Mouse (Mus musculus): ENCODE measurements at regions not wholly inside any gene's neighbourhood (a gene's known extent, or its start where the extent isn't known, plus 50 kb on each side); places are given as distances from the start of the nearest gene placed in this dataset.
A peak's percentile ranks its signal among the peaks of the same experiment; 100 is the strongest.
"Not testable (repeated sequence)": the region's sequence is repeated elsewhere in the genome, so short reads cannot be mapped to it uniquely, and the experiment has no call there.

DNA sequence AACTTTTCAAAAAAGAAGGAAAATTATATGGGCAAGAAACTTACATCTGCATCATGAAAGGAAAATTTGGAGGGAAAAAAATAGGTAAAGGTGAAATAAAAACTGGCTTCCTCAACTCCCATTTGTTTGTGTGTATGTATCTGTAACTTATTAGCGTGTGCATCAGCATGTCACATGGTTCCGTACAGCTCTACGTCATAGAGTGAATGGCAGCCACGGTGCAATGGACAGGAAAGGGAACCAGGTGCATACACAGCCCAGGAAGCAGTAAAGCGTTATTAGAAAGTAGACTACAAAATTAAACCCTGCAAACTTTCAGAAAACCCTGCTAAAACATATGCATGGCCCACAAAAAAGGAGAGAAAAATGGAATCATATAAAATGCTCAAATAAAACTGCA is 112.7 kb upstream of the Arid1b start:
- no peak for DNase-seq (ENCODE audit: low read depth)

DNA sequence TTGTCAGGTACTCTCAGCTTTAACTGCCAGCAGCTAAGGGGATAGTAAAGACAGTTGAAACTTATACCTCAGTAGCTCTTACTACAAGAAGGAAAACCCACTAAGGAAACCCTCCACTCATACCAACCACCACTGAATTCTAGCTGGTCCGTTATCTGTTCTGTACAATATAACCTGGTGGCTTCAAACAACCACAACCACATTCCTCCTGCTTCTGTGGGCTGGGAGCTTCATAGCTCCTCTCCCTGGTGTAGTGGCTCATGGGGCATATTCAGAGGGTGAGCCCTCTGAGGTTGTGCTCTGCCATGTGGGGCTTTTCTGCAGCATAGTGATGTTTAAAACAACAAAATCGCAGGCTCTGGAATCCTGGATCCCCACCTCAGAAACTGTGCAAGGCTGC is 110.0 kb upstream of the Arid1b start:
- no peak for DNase-seq (ENCODE audit: low read depth)

DNA sequence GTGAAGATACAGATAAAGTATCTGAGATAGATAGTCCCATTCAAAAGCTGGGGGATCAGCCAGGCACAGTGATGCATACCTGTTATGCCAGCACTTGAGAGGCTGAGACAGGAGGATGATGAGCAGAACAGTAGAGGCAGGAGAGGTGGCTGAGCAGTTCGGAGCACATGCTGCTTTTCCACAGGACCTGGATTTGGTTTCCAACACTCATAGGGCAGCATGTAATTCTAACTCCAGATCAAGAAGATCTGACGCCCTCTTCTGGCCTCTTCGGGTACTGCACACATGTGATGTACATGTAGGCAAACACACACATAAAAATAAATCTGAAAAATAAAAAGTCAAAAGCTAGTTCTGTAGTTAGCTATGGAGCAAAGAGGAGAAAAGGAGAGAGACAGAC is 109.4 kb upstream of the Arid1b start:
- DNase-seq (ENCODE audit: low read depth), result peak; percentile 40

DNA sequence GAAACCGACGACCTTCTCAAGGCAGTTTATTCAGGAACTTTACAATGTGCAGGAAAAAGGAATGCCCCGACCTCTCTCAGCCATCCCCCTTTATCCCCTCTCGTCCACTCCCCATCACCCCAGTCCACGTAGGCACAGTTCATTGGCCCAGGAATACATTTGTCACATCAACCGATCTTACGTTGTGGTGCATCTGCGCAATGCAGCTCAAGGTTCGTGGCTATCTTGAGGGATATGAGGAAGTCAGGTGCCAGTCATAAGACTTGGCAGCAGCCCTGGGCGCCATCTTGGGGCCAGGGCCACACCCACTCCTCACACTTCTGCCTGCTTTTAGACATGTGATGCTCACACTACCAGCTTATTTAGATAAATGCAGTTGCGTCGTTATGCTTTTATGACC is 106.8 kb upstream of the Arid1b start:
- not testable (repeated sequence) for DNase-seq (ENCODE audit: low read depth)

DNA sequence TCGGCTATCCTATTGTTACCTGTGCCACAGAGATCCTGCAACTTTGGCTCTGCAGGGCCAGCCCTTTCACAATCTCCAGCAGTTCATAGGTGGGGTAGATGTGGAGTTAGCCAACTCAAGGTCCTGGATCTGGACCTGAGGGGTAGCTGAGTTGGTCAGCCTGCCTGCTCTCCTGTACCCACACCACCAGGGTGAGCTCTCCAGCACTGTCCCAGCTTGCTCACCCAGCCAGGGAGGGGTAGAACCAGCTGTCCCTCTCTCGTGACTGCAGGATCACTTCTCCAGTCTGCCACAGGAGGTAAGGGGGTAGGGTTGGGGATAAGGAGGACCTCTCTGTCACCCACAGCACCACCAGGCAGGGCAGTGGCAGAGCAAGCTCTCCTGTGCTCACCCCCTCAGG is 104.6 kb upstream of the Arid1b start:
- no peak for DNase-seq (ENCODE audit: low read depth)

DNA sequence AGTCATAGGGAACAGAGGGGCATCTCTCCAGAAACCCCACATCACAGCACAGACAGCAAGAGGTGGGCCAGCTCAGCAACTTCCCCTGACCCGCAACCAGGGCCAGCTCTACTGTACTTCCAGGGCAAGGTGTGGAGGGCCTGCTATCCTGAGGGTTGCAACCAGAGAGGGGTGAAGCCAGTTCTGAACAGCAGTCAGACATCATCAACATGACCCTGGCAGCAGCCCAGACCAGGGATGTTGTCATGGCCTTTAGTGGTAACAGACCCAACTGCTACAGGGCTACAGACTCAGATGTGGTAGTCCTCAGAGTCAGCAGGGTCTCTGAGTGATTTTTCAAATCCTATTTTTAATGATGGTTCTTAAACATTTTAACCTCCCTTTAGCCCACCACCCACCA is 104.0 kb upstream of the Arid1b start:
- DNase-seq (ENCODE audit: low read depth), result no peak

DNA sequence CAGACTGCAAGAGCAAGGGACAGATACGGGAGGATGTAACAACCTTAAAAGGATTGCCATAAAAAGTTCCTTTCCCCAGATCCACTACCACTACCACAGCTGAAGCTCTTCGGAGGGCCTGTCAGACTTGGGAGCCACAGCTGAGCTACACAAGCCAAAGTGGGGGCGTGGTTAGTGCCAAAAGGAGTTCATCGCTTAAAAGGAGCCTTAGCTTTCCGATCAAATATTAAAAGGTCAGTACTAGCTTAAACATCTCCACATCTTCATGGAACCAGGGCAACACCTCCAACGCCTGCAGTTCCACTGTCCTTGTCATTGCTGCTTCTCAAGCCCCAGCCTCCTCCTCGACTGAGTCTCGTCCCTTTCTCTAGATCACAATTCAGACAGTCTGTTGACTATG is 102.6 kb upstream of the Arid1b start:
- no peak for DNase-seq (ENCODE audit: low read depth)

DNA sequence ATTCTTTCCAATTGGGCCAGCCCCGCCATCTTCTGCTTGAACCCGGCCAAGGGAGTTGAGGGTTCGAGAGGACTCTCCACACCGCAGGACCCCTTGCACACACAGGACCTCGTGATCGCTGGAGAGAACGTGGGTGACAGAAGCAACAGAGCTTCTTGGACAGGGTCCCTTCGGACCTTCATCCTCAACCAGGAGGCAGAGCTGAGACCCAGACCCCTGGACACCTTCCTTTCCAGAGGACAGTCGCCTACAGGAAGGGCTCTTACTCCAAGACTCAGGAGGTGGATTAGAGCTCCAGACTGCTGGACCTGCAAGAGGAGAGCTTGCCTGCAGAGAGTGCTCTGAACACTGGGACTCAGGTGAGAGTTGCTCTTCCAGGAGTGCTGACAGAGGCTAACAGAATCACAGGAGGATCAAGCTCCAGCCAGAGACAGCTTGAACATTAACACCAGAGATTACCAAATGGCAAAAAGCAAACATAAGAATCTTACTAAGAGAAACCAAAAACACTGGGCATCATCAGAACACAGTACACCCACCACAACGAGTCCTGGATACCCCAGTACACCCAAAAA is 99.3 kb upstream of the Arid1b start:
- not testable (repeated sequence) for DNase-seq (ENCODE audit: low read depth)

DNA sequence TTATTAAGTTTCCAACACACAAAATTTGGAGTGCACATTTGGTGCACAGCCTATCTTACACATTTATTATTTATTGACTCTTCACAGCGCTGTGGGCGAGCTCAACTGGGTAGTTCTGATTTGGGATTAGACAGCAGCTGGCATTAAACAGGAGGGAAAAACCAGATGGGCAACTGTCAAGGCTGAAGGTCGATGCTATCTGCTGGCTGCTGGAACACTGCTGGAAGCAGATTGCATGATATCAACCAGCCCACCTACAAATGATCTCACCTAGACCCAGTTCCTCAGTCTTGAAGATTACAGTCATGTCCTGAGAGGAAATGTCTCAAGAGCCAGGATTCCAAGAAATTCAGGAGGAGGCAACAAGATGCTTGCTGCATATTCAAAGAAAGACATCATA is 91.0 kb upstream of the Arid1b start:
- no peak for DNase-seq (ENCODE audit: low read depth)

DNA sequence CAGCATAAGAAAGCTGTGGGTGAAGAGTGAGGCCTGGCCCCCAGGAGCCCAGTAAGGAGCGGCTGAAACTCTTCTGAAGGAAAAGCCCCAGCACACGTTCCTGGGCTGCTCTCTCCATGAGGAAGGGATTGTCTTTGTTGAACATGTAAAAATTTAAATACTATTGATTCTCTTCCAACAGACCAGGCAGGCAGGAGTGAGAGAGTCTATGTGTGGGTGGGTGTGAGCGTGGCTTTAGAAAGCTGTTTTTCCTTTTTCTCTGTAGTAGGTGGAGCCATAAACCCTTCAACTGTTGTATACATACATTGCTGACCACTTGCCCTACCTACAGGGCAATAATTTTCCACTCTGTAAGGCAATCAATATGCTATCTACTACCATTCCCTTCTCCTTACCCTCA is 87.6 kb upstream of the Arid1b start:
- DNase-seq (ENCODE audit: low read depth), result peak; percentile 20

DNA sequence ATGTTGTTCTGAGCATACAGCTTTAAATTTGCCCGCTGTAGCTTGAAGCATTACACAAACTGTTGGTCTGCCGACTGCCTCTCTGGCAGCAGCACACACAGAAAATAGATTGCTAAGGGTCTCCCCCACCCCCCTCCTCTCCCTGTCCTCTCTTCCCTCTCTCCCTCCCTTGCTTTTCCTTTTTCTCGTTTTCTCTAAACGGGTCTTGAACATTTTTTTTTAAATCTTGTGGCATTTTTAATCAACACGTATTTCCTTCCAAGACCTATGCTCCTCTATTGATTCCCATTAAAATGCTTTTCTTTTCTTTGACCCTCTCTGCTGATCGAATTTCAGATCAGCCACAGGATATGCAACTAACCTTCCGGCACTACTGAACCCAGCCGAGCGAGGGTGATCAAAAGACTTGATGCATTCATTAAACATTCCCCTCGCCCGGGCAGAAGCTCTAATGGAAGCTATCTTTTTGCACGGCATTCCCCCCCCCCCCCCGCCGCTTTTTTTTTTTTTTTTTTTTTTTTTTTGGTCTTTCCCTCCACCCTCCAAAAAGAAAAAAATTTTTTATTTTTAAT is 86.9 kb upstream of the Arid1b start:
- DNase-seq (ENCODE audit: low read depth), result peak; percentile 39

DNA sequence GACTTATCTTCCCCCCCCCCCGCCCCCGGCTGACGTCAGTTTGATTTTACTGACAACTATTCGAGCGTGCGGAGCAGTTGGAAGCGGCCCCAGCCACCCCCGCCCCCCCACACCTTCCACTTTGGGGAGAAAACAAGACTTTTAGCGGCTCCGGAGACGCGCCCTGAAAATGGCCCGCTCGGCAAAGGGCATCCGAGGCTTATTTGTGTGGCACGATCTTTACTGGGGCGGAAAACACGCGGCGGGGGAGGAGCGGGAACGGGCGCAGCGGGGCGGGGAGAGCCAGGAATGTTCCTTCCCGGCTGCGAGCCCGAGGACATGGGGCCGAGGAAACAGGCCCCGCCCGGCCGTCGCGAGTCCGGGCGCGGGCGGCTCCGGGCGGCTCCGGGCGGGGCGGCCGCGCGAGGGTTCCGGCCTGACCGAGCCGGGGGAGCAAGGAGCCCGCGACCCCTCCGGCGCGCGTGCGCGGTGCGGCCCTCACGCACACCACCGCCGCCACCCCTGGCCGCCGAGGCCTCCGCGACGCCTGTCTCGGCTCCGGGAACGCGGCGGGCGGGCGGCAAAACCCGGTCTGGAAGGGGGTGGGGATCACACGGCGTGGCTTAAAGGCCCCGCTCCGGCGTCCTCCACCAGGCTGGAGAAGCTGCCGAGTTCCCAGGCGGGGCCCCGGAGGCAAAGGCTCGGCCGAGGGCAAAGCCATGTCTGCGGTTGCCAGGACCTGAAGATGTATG is 86.1 kb upstream of the Arid1b start:
- peak; percentile 82 for DNase-seq (ENCODE audit: low read depth)

DNA sequence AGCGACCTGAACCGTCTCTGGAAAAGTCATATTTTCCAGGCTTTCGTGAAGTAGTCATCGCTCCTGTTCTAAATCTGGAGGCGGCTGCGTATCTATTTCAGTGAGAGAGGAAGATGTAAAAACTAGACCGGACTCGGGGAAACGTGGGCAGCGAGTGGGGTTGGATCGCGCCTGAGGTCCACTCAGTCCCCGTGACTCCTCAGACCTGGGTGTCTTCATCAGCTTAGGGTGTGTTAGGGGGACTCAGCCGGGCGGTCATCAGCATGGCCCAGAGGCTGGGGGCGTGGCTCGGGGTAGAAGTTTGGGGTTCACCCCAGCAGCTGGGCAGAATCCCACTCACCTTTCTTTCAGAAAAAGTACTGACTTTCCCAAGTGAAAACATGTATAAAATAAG is 85.6 kb upstream of the Arid1b start:
- no peak for DNase-seq (ENCODE audit: low read depth)

DNA sequence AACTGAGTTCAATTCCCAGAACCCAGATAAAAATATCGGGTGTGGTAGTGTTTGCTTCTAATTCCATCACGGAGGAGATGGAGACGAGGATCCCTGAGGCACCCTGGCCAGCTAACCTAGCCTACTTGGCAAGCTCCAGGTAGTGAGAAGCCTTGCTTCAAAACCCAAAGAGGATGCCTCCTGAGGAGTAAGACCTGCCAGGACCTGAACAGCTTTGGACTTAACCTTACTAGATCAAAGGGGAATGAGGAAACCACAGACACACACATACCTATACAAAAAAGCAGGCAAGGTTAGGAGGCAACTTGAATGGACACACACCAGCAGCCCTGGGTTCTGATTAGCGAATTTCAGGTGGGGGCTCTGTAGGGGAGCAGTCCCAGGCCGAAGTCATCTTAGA is 84.0 kb upstream of the Arid1b start:
- peak; percentile 9 for DNase-seq (ENCODE audit: low read depth)

DNA sequence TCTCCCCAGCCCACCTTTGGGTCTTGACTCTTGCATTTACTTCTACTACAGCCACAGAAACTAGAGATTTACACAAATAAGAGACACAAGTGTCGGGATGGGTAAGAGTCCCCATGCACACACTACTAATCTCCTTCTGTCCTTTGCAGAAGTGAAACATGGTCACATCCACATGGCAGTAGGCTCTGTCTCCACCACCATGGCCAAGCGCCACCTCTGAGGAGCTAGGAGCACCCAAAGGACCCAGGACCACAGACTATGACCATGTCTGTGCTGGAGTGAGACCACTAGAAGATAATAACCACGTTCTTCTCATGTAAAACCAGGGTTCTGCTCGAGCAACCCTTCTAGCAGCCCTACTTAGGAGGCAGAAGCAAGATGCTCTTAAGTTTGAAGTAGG is 81.1 kb upstream of the Arid1b start:
- DNase-seq (ENCODE audit: low read depth), result no peak

DNA sequence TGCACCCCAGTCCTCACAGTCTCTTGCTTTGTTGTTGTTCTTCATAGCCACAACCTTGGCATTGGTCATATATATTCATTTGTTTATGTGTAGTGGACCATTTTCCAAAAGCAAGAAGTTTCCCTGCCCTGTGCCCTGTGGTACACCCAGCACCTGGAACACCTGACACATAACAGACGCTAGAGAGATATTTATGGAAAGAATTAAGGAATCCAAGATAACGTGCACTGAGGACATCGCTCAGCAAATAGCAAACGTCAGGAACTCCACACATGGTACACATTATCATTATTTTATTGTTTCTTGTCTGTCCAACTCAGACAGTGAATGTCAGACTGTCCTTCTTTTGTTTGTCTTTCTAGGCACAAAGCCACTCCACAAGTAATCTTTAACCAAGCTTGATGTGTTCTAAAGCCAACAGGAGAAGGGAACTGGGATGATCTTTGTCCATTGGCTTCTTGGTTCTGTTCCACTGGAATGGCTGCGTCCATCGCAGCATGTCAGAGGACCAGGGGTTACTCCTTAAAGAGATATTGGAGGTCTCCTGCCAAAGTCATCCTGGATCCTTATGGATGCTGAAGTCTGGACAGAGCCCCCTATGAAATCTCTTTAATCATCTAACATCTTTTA is 74.2 kb upstream of the Arid1b start:
- no peak for DNase-seq (ENCODE audit: low read depth)

DNA sequence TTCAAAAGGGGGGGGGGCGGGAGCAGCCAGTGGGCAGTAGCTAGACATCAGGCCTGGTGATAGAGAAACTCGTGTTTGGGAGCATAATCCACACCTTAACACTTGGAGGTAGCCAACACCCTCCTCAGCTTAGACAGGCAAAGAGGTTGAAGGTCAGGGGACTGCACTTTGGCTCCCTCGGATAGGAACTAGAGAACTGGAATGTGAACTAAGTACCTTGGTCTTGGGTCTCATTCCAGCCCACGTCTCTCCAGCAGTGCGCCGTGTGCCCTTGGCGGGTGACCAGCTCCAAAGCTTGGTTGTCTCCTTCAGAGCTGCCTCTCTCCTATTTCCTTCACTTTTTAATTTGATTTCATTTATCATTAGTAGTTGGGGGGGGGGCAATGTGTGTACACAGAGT is 73.0 kb upstream of the Arid1b start:
- no peak for DNase-seq (ENCODE audit: low read depth)

DNA sequence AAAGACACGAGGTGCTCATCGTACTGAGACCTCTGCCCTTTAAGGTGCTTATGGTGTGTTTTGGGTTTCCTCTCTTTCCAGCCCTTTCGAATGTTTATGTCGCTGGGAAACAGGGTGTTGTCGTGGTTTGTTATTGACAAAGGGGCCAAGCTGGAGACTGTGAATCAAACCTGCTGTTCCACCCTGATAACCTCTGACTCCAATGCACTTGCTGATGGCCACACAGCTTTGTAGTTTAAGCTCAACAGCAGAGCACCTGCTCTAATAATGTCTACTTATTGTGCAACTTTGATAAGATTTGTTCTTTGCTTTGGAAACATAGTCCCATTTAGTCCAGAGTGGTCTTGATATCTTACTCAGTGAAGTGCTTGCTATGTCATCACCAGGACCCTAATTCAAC is 65.5 kb upstream of the Arid1b start:
- DNase-seq (ENCODE audit: low read depth), result no peak

DNA sequence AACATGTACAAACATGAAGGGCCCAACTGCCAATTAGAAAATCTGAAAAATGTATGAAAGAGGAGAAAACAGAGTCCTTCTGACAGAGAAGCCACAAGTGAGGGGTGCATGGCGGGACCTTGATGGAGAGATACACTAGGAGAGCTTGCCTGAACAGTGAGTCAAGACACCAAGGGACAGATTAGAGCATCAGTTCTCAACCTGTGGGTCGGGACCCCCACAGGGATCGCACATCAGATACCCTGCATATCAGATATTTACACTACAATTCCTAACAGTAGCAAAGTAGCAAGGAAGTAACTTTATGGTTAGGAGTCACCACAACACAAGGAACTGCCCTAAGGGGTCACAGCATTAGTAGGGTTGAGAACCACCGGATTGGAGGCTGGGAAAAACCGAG is 58.9 kb upstream of the Arid1b start:
- no peak for DNase-seq (ENCODE audit: low read depth)

DNA sequence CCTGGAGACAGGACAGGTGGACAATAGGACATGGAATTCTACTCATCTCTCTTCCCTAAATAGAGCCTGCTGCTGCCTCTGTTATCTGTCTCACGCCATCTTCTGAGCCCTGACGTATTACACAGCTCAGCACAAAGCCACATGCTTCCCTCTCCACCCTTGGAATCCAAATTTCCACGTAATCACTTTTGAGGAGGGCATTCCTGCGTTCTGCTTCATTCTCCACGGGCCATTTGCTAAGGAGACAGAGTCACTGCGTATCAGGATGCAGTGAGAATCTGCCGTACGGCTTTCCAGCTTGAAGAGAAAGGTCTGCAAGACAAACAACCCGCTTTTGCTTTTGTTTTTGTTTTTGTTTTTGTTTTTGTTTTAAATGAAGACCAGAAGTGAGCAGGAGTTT is 53.5 kb upstream of the Arid1b start:
- no peak for DNase-seq (ENCODE audit: low read depth)

DNA sequence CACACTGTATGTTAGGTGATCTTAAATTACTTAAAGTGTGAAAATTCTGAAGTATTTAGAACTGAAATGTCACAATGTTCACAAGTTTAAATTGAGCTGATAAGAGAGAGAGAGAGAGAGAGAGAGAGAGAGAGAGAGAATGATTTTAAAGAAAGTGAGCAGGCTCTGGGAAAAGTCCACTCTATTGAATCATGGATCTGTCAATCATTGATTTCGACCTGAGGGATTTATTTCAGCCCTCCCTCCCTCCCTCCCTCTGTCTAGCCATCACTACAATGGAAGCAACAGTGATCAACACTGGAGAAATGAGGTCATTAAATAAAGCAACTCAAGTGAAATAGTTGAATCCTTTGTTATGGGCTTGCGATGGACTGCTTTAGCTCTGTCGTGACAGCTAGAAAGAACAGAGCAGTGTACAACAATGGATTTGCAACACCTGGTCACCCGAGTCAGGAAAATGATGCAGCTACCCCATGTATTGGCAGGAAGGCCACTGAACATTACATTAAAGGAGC is 52.8 kb upstream of the Arid1b start:
- DNase-seq (ENCODE audit: low read depth), result no peak

DNA sequence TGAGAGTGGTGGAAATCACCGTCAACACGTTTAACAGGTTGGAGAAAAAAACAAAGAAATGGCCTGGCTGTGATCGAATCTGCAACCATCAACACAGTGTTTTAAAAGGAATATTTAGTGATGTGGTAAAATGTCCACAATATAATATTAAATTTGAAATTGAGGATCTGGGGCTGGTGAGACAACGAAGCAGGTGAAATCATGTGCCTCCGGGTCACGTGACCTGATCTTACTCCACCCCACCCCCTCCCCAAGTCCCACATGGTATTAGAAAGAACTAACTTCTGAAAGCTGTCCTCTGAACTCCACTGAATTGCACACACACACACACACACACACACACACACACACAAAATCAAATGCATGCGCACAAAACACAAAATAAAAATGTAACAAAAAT is 51.3 kb upstream of the Arid1b start:
- no peak for DNase-seq (ENCODE audit: low read depth)

Measured in induced T-regulatory cell, adult 2 months (primary cell).